Mouse (Mus musculus): Measurements from ENCODE around the gene Tada3.

DNA sequence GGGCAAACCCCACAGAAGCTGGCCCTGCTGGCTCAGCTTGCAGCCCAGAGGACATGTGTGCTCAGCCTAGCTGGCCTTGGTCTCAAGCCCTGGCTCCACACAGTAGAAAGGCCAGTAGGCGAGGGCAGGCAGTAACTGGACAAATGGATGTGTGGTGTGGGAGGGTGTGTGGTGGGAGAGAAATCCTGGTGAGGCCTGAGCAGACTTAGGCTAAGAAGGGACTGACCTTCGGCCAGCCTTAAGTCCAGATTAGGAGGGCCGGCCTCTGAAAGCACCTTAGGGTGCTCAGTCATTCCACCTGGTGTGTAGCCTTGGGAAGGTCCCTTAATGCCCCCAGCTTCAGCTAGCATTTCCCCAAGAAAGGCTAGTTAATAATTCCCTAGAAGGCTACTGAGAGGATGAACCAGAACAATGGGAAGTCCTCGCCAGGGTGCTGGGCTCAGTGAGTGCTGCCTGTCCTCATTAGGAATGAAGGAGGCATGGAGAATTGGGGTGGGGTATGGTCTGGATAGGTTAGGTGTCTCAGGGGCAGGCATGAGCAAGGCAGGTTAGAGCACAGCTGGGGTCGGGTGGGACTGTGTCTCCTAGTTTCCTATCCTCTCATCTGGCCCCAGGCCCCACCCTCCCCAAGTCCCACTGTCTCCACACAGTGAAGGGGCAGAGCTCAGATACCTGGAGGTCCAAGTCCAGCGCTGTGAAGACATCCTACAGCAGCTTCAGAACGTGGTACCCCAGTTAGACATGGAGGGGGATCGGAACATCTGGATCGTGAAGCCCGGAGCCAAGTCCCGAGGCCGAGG lies 27.2 kb upstream of the Tada3 start:
- no peak for TF ChIP-seq CTCF (IDR thresholded peaks at IDR 0.05; ENCODE audit: extremely low read depth, insufficient read depth, insufficient read length, insufficient replicate concordance)
- TF ChIP-seq POLR2A (IDR thresholded peaks at IDR 0.05; ENCODE audit: low read depth, low read length) = no peak

All from spleen, adult 2 months (tissue).